Mouse (Mus musculus) frontal cortex, postnatal 14 days (tissue): ENCODE results near the gene 1700013F07Rik.
"Not testable (repeated sequence)": the region's sequence is repeated elsewhere in the genome, so short reads cannot be mapped to it uniquely, and the experiment has no call there.

Experiments
- DNase-seq, 2 experiments: peaks; one replicate each; pipeline ENCODE4 v3.0.0; 2022; ENCODE audit warnings: low spot score in 2 of 2

1700013F07Rik gene

DNA sequence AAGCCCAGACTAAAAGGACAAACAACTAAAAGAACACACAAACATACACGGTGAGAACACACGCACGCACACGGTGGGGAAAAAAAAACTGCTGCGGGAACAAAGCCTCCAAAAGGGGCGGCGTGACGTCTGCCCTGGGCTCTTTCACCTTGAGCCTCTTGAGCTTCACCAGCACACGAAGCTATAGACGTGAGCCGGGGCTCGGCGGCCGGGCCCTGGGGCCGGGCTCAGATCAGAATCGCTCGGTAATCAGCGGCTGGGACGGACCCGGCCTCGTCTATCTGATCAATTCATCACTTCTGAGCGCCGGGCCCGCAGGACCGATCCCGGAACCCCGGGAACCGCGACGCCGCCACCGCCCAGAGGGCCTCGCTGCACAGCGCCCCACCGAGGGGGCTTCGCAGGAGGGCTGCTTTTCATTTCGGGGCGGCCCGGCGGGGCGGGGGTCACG, 20.2 kb downstream of the 1700013F07Rik start:
- DNase-seq: peak; percentile 24 to 38

- DNase-seq: peak; percentile 89 to 91
Measured at GRCm38 (mm10) chr3:108554587-108555312, 20.8 kb downstream of the 1700013F07Rik start.

DNA sequence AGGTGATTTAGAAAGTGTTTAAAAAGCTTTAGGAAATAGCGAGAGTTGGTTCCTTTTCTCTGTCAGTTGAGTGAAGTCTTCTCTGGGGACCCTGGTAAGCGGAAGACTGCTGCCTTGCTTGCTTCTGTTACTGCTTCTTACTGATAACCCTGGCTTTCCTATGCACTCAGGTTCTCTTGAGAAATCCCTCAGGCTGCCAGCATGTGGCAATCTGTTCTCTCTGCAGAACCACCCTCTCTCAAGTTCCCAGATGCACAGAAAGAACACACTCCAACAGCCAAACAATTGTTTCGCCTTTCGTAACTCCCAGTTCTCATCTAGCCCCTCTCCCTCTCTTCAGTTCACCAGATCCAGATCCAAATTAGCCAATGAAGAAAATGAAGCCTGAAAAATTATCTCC, 23.9 kb downstream of the 1700013F07Rik start:
- DNase-seq: no peak

DNA sequence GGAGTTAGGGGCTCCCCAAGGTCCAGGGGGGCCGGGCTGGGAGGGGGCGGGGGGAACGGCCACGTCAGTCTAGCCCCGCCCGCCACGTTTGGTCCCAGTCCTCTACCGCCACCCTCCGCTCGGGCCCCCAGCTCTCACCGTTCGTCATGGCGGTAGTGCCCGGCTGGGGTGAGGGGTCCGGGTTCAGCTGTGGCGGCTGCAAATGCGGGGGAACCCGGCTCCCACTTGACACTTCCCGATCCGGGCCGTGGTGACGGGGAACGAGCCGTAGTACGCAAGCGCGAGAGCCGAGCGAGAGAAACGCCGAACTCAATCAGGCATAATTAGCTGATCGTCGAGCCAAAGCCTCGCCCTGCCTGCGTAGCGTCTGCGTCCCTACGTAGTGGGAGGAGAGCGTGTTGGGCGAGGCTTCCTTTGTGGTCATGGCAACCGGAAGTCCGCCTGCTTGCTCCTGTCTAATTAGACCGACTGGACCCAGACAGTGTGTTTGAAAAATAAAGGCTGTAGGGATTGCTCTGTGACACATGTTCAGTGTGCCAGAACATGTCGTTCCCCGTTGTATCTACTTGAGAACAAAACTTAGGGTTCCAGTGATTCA, 28.3 kb downstream of the 1700013F07Rik start, which contains the start of gene Tmem167b:
TSS of gene Tmem167b (minus strand) at position 334 of the 598 bp plus-strand sequence.
- DNase-seq: peak; percentile 94 to 96

- DNase-seq: no peak
Measured at GRCm38 (mm10) chr3:108562777-108563271, 28.9 kb downstream of the 1700013F07Rik start.

DNA sequence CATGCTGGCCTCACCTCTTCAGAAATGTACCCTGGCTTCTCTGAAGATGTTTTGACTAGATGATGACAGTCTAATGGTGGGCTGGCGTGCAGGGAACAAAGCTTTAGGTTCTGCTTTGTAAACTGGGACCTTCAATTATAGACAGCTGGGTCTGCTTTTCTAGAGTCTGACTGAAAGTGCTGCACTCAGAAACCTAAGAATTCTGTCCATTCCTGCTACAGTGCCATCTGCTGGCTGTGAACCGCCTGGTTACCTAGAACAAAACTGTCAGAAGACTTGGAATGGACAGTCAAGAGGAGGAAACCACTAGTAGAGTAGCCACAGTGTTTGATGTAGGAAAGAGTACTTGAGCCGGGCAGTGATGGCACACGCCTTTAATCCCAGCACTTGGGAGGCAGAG, 29.4 kb downstream of the 1700013F07Rik start:
- peak; percentile 67 to 74 for DNase-seq

GRCm38 (mm10) chr3:108567990-108568877, 34.3 kb downstream of the 1700013F07Rik start:
- no peak for DNase-seq

DNA sequence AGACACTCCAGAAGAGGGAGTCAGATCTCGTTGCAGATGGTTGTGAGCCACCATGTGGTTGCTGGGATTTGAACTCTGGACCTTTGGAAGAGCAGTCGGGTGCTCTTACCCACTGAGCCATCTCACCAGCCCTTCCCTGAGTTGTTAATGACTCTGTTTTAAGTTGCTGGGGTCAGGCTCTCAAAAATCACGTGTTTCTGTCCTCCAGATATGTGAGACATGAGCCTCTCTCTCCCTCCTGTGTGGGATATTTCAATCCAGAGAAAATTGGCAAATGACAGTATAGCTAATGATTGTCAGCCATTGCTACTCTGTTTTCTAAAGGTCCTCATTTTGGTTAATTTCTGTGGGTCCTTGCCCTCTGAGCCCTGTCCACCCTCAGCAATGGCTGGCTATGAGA, 35.7 kb downstream of the 1700013F07Rik start:
- not testable (repeated sequence) for DNase-seq

- no peak for DNase-seq
Measured at GRCm38 (mm10) chr3:108570813-108571212, 36.9 kb downstream of the 1700013F07Rik start.

DNA sequence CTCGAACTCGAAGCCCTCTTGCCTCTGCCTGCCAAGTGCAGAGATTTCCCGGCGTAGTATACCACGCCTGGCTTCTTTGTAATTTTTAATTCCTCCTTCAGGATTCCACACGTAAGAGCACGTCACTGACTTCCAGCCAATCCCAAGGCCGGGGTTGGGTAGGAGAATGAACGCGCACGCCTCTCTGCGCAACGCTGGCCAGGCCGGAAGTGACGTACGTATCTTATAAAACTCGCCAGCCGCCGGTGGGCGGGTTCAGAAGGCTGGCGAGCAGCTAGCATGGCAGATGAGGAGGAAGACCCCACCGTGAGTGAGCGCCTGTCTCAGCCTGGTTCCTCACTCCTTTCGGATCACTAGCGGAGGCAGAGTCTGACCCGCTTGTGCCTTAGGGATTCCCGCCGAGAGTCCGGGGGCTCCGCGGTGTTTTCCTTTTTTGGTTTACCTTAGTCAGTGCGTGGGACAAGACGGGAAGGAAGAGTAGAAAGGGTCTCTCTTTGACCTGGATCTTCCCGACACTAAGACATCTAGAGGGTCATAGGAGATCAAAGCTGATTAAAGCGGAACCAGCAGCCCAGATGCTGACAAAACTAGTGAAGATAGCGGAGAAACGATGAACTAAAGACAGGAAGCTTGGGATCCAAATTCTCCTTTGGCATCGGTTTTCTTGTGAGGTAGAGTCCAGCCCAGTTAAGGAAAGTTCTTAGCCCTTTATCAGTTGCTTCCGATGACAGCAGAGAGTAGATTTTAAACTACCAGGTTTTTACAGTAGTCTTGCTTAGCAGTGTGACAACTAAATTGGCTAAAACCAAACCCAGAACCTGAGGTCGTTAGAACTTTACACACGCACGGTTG, 37.7 kb downstream of the 1700013F07Rik start, which contains the start of gene Taf13:
TSS of gene Taf13 (plus strand) at position 256 of the 852 bp plus-strand sequence.
- DNase-seq: peak; percentile 95 to 97

- no peak for DNase-seq
Measured at GRCm38 (mm10) chr3:108572309-108573010, 38.5 kb downstream of the 1700013F07Rik start.

DNA sequence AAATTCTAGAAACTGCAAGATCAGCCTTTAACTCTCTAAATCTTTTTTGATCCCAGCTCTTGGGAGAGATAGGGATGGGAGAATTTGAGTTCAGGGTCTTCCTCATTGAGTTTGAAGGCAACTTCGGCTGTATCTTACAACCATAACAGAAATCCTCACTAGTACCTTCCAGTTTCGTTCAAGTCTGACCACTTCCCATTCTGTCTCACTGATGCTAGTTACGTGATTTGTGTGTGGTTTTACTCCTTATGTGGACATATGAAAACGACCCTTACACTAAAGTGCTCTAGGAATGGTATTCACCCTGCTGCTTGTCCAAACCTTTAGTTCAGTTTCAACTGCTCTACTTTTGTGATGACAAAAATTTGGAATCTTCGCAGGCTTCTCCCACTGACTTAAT, 40.1 kb downstream of the 1700013F07Rik start:
- DNase-seq: no peak

- DNase-seq: no peak
Measured at GRCm38 (mm10) chr3:108584580-108584979, 50.6 kb downstream of the 1700013F07Rik start.

GRCm38 (mm10) chr3:108588446-108588845, 54.5 kb downstream of the 1700013F07Rik start:
- DNase-seq: no peak

GRCm38 (mm10) chr3:108590786-108591529, 57.0 kb downstream of the 1700013F07Rik start, which contains the start of gene Wdr47:
Gene Wdr47, plus strand, starts transcription at chr3:108591279.
- peak; percentile 90 to 93 for DNase-seq

- DNase-seq: no peak
Measured at GRCm38 (mm10) chr3:108591530-108592522, 57.9 kb downstream of the 1700013F07Rik start.
